Comparison of ENCODE assay signal across 1 mouse cellular context in the genomic region with DNA sequence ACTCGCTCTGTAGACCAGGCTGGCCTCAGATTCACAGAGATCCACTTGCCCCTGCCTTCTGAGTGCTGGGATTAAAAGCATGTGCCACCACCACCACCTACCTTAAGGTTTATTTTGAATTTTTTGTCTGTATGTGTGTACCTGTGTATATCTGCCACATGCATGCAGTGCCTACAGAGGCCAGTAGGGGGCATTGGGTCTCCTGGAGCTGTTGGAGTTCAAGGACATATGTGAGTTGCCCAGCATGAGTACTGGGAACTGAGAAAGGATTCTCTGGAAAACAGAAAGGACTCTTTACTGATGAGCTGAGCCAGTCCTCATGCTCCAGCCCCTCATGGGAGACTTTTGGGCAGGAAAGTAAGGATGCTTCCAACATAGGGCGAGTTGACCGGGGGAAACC.
TF ChIP-seq lines count a peak whose summit lies in the region.

No protein-coding gene starts in this region.

TF ChIP-seq in CH12.LX, 34 proteins besides CTCF, POLR2A, EP300 and RAD21:
- TF ChIP-seq CHD2 (IDR thresholded peaks at IDR 0.05; ENCODE audit: low read length): no peak
- TF ChIP-seq MXI1 (IDR thresholded peaks at IDR 0.05; ENCODE audit: low read depth, low read length): no peak
- TF ChIP-seq GABPA (IDR thresholded peaks at IDR 0.05; ENCODE audit: insufficient replicate concordance, low read depth, low read length): no peak
- no peak for TF ChIP-seq MAFK (IDR thresholded peaks at IDR 0.05; ENCODE audit: insufficient replicate concordance, low read length)
- no peak for TF ChIP-seq MYC (IDR thresholded peaks at IDR 0.05; ENCODE audit: low read depth, low read length)
- no peak for TF ChIP-seq KAT2A (IDR thresholded peaks at IDR 0.05; ENCODE audit: insufficient replicate concordance, low read length)
- no peak for TF ChIP-seq NELFE (IDR thresholded peaks at IDR 0.05; ENCODE audit: low read depth, low read length)
- no peak for TF ChIP-seq E2F4 (IDR thresholded peaks at IDR 0.05; ENCODE audit: insufficient replicate concordance, low read depth, low read length)
- no peak for TF ChIP-seq ELF1 (IDR thresholded peaks at IDR 0.05; ENCODE audit: low read depth, low read length)
- no peak for TF ChIP-seq ETS1 (conservative IDR thresholded peaks at IDR 0.05; ENCODE audit: low read depth, low read length)
- no peak for TF ChIP-seq TCF12 (IDR thresholded peaks at IDR 0.05; ENCODE audit: low read depth, low read length)
